8 mouse cellular contexts compared by ENCODE assay signal in the genomic region with DNA sequence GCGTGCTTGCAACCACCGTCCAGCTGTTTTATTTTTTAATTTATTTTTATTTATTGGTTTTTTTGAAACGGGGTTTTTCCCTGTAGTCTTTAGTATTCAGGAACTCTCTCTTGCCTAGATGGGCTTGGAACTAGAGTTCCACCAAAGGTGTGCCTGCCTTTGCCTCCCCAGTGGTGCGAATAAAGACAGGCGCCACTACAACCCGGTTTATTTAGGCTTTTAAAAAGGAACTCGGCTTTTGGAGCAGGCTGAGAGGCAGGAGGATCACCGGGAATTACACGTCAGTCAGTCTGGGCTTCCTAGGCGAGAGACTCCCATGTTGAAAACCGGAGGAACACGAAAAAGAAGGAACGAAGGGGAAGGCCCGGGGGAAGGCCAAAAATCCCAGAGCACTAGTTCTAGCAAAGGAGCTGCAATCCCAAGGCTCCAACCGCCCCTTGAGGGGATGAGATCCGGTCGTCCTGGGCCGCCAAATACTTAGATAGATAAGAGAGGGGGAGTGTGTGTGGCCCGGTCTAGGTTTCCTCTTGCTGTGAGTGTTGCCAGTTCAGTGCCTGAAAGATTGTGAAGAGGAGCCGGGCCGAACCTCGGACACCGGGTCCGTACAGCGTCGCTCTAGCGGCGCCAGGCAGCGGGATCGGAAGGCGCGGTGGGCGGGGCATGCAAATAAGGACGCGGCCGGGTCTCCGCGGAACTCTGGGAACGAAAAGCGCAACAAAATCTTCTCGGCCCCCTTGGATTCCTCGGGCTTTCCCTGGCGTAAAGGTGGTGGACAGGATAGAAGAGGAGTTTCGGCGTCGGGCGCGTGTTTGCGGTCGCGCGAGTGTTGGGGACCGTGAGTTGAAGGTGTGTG. TPM values are rescaled to one million over a fixed set of nuclear protein-coding genes. Genes with fewer than 3 reads are reported as not detected.
A peak's percentile ranks its signal among the peaks of the same experiment; 100 is the strongest.
DNase-seq lines count a peak whose midpoint lies in the region; ATAC-seq and TF ChIP-seq lines count a peak whose summit lies in the region.
"Not testable (repeated sequence)": the region's sequence is repeated elsewhere in the genome, so short reads cannot be mapped to it uniquely, and the experiment has no call there.

No protein-coding gene starts in this region.

- not testable (repeated sequence) for TF ChIP-seq CTCF in bone marrow, adult 2 months (IDR thresholded peaks at IDR 0.05; ENCODE audit: control insufficient read depth, insufficient read depth, low read length); embryonic fibroblast, embryonic 13.5 days (IDR thresholded peaks at IDR 0.05; ENCODE audit: borderline replicate concordance, insufficient read depth, low read length)

- TF ChIP-seq POLR2A in bone marrow, adult 2 months (IDR thresholded peaks at IDR 0.05; ENCODE audit: borderline replicate concordance, control insufficient read depth, low read depth, low read length) = not testable (repeated sequence)
- TF ChIP-seq POLR2A in embryonic fibroblast, embryonic 13.5 days (IDR thresholded peaks at IDR 0.05; ENCODE audit: low read depth, low read length) = peak; percentile 53

- 5% methylated on average over 53 of the region's 53 CpGs for WGBS in bone marrow, adult 2 months
- WGBS in heart, embryonic 10.5 days = 6% methylated on average over 53 of the region's 53 CpGs
- 5% methylated on average over 50 of the region's 53 CpGs for WGBS in kidney, embryonic 14.5 days
- 4% methylated on average over 53 of the region's 53 CpGs for WGBS in limb, embryonic 15.5 days
- 5% methylated on average over 49 of the region's 53 CpGs for WGBS in midbrain, embryonic 16.5 days

- not testable (repeated sequence) for H3K9me3 ChIP-seq in heart, embryonic 10.5 days; kidney, embryonic 14.5 days (ENCODE audit: control insufficient read depth, low read length); limb, embryonic 15.5 days; midbrain, embryonic 16.5 days (replicated peaks; ENCODE audit: control insufficient read depth, low read length, poor library complexity, severe bottlenecking)

- not testable (repeated sequence) for H3K27me3 ChIP-seq in heart, embryonic 10.5 days (ENCODE audit: insufficient read depth, poor library complexity, severe bottlenecking); kidney, embryonic 14.5 days (ENCODE audit: control insufficient read depth, insufficient read depth, low read length); limb, embryonic 15.5 days; midbrain, embryonic 16.5 days (ENCODE audit: control insufficient read depth, insufficient read depth, low read depth, low read length)

- peak overlapping the region; percentile 45; the same call in 1 of the 2 replicates for H3K27ac ChIP-seq in bone marrow, adult 2 months (ENCODE audit: control insufficient read depth, insufficient read depth, low read depth, low read length, poor library complexity)
- H3K27ac ChIP-seq in embryonic fibroblast, embryonic 13.5 days (ENCODE audit: insufficient read depth, low read length) = peak overlapping the region; percentile 62
- peak overlapping the region; percentile 84 for H3K27ac ChIP-seq in heart, embryonic 10.5 days
- H3K27ac ChIP-seq in kidney, embryonic 14.5 days (ENCODE audit: low read depth, low read length) = peak overlapping the region; percentile 74; the same call in 1 of the 2 replicates
- peak overlapping the region; percentile 85 for H3K27ac ChIP-seq in limb, embryonic 15.5 days
- H3K27ac ChIP-seq in midbrain, embryonic 16.5 days (ENCODE audit: low read length) = peak overlapping the region; percentile 86

- peak; percentile 55 for ATAC-seq in kidney, embryonic 14.5 days (ENCODE audit: low FRiP score, low TSS enrichment)
- peak; percentile 66 for ATAC-seq in limb, embryonic 15.5 days (ENCODE audit: insufficient number of reproducible peaks, low FRiP score, low TSS enrichment, low read depth)
- ATAC-seq in midbrain, embryonic 16.5 days = peak; percentile 83

- H3K4me2 ChIP-seq in kidney, embryonic 14.5 days (replicated peaks; ENCODE audit: low read depth, low read length) = peak overlapping the region; percentile 36
- peak overlapping the region; percentile 45 for H3K4me2 ChIP-seq in limb, embryonic 15.5 days
- peak overlapping the region; percentile 53 for H3K4me2 ChIP-seq in midbrain, embryonic 16.5 days (ENCODE audit: low read length)

- DNase-seq in 3T3-L1 (ENCODE audit: low read depth, low spot score) = peak; percentile 80
- DNase-seq in heart, embryonic 10.5 days (ENCODE audit: low spot score) = peak; percentile 86
- peak; percentile 72 to 84 for DNase-seq in spleen, postnatal 10 days (ENCODE audit: low spot score in 2 of 2)

- H3K36me3 ChIP-seq in heart, embryonic 10.5 days; kidney, embryonic 14.5 days (ENCODE audit: control insufficient read depth, insufficient read depth, low read length); limb, embryonic 15.5 days; midbrain, embryonic 16.5 days (ENCODE audit: control insufficient read depth, insufficient read depth, low read length): not testable (repeated sequence)

- not testable (repeated sequence) for H3K4me3 ChIP-seq in bone marrow, adult 2 months (replicated peaks; ENCODE audit: control insufficient read depth, low read depth, low read length); embryonic fibroblast, embryonic 13.5 days (ENCODE audit: insufficient read depth, low read length)
- H3K4me3 ChIP-seq in heart, embryonic 10.5 days = peak overlapping the region; percentile 51
- peak overlapping the region; percentile 28 for H3K4me3 ChIP-seq in kidney, embryonic 14.5 days (ENCODE audit: low read length)
- peak overlapping the region; percentile 41 for H3K4me3 ChIP-seq in limb, embryonic 15.5 days
- peak overlapping the region; percentile 35 for H3K4me3 ChIP-seq in midbrain, embryonic 16.5 days (ENCODE audit: low read depth, low read length)

- peak overlapping the region; percentile 51; the same call in 1 of the 2 replicates for H3K9ac ChIP-seq in kidney, embryonic 14.5 days (ENCODE audit: low read depth, low read length)
- H3K9ac ChIP-seq in limb, embryonic 15.5 days = not testable (repeated sequence)
- H3K9ac ChIP-seq in midbrain, embryonic 16.5 days (ENCODE audit: low read depth, low read length) = peak overlapping the region; percentile 61

- H3K4me1 ChIP-seq in bone marrow, adult 2 months (ENCODE audit: control insufficient read depth, insufficient read depth, low read length); embryonic fibroblast, embryonic 13.5 days (ENCODE audit: control insufficient read depth, insufficient read depth, low read length); heart, embryonic 10.5 days; kidney, embryonic 14.5 days (ENCODE audit: control insufficient read depth, insufficient read depth, low read length); limb, embryonic 15.5 days; midbrain, embryonic 16.5 days (ENCODE audit: control insufficient read depth, insufficient read depth, low read length): not testable (repeated sequence)

RNA-seq across cellular contexts. Expression of a gene that starts 14.1 kb away (rescaled TPM):
- polyA plus RNA-seq in bone marrow, adult 2 months (2011; ENCODE audit: insufficient read depth, insufficient read length, low replicate concordance, missing spikeins) = 17.4 and 57.2 TPM in 2 replicates
- 10.8 and 18.1 TPM in 2 replicates for polyA plus RNA-seq in embryonic fibroblast, embryonic 13.5 days (2011; ENCODE audit: insufficient read length, low read depth, missing spikeins)
- 24.0 and 26.8 TPM in 2 replicates for polyA plus RNA-seq in heart, embryonic 10.5 days (2016; fragmentation: Nextera tagmentation; extraction: Ambion mirVana)
- 31.6 and 35.8 TPM in 2 replicates for polyA plus RNA-seq in kidney, embryonic 14.5 days (2014; fragmentation: Nextera tagmentation; extraction: Ambion mirVana)
- polyA plus RNA-seq in limb, embryonic 15.5 days (2015; fragmentation: Nextera tagmentation; extraction: Ambion mirVana) = 44.1 and 47.8 TPM in 2 replicates
- polyA plus RNA-seq in midbrain, embryonic 16.5 days (2015; fragmentation: Nextera tagmentation; extraction: Ambion mirVana) = 10.6 and 10.7 TPM in 2 replicates

RNA-seq across cellular contexts. Expression of a gene that starts 24.3 kb away (rescaled TPM):
- 0.93 and 5.5 TPM in 2 replicates for polyA plus RNA-seq in bone marrow, adult 2 months (2011; ENCODE audit: insufficient read depth, insufficient read length, low replicate concordance, missing spikeins)
- 4.1 and 6.5 TPM in 2 replicates for polyA plus RNA-seq in embryonic fibroblast, embryonic 13.5 days (2011; ENCODE audit: insufficient read length, low read depth, missing spikeins)
- 10.3 and 10.9 TPM in 2 replicates for polyA plus RNA-seq in heart, embryonic 10.5 days (2016; fragmentation: Nextera tagmentation; extraction: Ambion mirVana)
- 2.4 and 2.8 TPM in 2 replicates for polyA plus RNA-seq in kidney, embryonic 14.5 days (2014; fragmentation: Nextera tagmentation; extraction: Ambion mirVana)
- polyA plus RNA-seq in limb, embryonic 15.5 days (2015; fragmentation: Nextera tagmentation; extraction: Ambion mirVana) = 6.1 and 7.2 TPM in 2 replicates
- polyA plus RNA-seq in midbrain, embryonic 16.5 days (2015; fragmentation: Nextera tagmentation; extraction: Ambion mirVana) = 6.2 and 6.8 TPM in 2 replicates

RNA-seq across cellular contexts. Expression of a gene that starts 42.0 kb away (rescaled TPM):
- polyA plus RNA-seq in bone marrow, adult 2 months (2011; ENCODE audit: insufficient read depth, insufficient read length, low replicate concordance, missing spikeins) = 3.5 TPM in 1 of 2 replicates, not detected in the other
- not detected in 2 replicates for polyA plus RNA-seq in embryonic fibroblast, embryonic 13.5 days (2011; ENCODE audit: insufficient read length, low read depth, missing spikeins)
- not detected in 2 replicates for polyA plus RNA-seq in heart, embryonic 10.5 days (2016; fragmentation: Nextera tagmentation; extraction: Ambion mirVana)
- polyA plus RNA-seq in kidney, embryonic 14.5 days (2014; fragmentation: Nextera tagmentation; extraction: Ambion mirVana) = not detected in 2 replicates
- polyA plus RNA-seq in limb, embryonic 15.5 days (2015; fragmentation: Nextera tagmentation; extraction: Ambion mirVana) = not detected in 2 replicates
- polyA plus RNA-seq in midbrain, embryonic 16.5 days (2015; fragmentation: Nextera tagmentation; extraction: Ambion mirVana) = not detected in 2 replicates

RNA-seq across cellular contexts. Expression of a gene that starts 59.0 kb away (rescaled TPM):
- 6.7 and 14.1 TPM in 2 replicates for polyA plus RNA-seq in bone marrow, adult 2 months (2011; ENCODE audit: insufficient read depth, insufficient read length, low replicate concordance, missing spikeins)
- 13.3 and 15.6 TPM in 2 replicates for polyA plus RNA-seq in embryonic fibroblast, embryonic 13.5 days (2011; ENCODE audit: insufficient read length, low read depth, missing spikeins)
- 2.7 and 3.0 TPM in 2 replicates for polyA plus RNA-seq in heart, embryonic 10.5 days (2016; fragmentation: Nextera tagmentation; extraction: Ambion mirVana)
- 3.8 and 4.8 TPM in 2 replicates for polyA plus RNA-seq in kidney, embryonic 14.5 days (2014; fragmentation: Nextera tagmentation; extraction: Ambion mirVana)
- 7.0 and 7.7 TPM in 2 replicates for polyA plus RNA-seq in limb, embryonic 15.5 days (2015; fragmentation: Nextera tagmentation; extraction: Ambion mirVana)
- polyA plus RNA-seq in midbrain, embryonic 16.5 days (2015; fragmentation: Nextera tagmentation; extraction: Ambion mirVana) = 2.2 and 3.2 TPM in 2 replicates
